Mouse (Mus musculus): Measurements from ENCODE around the gene Slc25a26.

DNA sequence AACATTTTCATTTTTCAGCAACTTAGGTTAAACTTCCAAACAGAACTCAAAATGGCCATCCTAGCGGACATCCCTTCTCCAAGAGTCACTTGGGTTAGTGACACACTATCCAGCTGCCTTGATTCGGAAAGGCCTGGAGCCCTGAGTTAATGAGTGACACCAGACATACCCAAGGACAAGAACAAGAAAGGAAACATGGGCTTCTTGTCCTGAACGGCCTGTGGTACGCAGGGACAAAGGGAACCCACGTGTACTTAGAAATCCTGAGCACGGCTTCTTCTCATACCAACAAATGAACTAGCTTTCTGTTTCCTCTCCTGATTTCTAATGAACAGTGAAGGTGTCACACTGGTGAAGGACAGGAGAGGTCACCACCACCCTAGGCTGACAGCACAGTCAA lies 114.2 kb downstream of the Slc25a26 start:
- TF ChIP-seq CTCF (IDR thresholded peaks at IDR 0.05; ENCODE audit: control insufficient read depth, insufficient read depth, insufficient replicate concordance, low read depth, low read length), result no peak
- no peak for TF ChIP-seq POLR2A (IDR thresholded peaks at IDR 0.05; ENCODE audit: control insufficient read depth, low read depth, low read length)

All from testis, adult 2 months (tissue).